Mouse (Mus musculus) forebrain, embryonic 15.5 days (tissue): ENCODE data around the gene Aqr. TPM values are rescaled to one million over a fixed set of nuclear protein-coding genes. Genes with fewer than 3 reads are reported as not detected.
A peak's percentile ranks its signal among the peaks of the same experiment; 100 is the strongest.

Experiments used
- ATAC-seq: fragments of 200-750 bp; cut with Nextera tagmentation; replicated peaks from 2 replicates; pipeline ENCODE4 v1.8.0; 2017; ENCODE audit warnings: mild to moderate bottlenecking, moderate TSS enrichment, moderate library complexity
- H3K27ac ChIP-seq: fragments of 300-500 bp; sonication (generic); replicated peaks from 2 replicates; pipeline ENCODE4 v1.5.1; 2015; ENCODE audit warnings: mild to moderate bottlenecking, inconsistent platforms
- H3K27me3 ChIP-seq: fragments of 300-500 bp; sonication (generic); 2 replicates; pipeline ENCODE4 v1.6.1; 2015; ENCODE audit warnings: inconsistent platforms
- H3K36me3 ChIP-seq: fragments of 300-500 bp; sonication (generic); 2 replicates; pipeline ENCODE4 v1.6.1; 2015; ENCODE audit warnings: mild to moderate bottlenecking, inconsistent platforms
- H3K4me1 ChIP-seq: fragments of 300-500 bp; sonication (generic); 2 replicates; pipeline ENCODE4 v1.6.1; 2015; ENCODE audit warnings: inconsistent platforms
- H3K4me2 ChIP-seq: fragments of 300-500 bp; sonication (generic); replicated peaks from 2 replicates; pipeline ENCODE4 v1.6.1; 2015; ENCODE audit warnings: mild to moderate bottlenecking, inconsistent platforms
- H3K4me3 ChIP-seq: fragments of 300-500 bp; sonication (generic); 2 replicates; pipeline ENCODE4 v1.5.1; 2015; ENCODE audit warnings: mild to moderate bottlenecking, inconsistent platforms
- H3K9ac ChIP-seq: fragments of 300-500 bp; sonication (generic); replicated peaks from 2 replicates; pipeline ENCODE4 v1.6.1; 2015; ENCODE audit warnings: mild to moderate bottlenecking, inconsistent platforms
- H3K9me3 ChIP-seq: fragments of 300-500 bp; sonication (generic); 2 replicates; pipeline ENCODE4 v1.6.1; 2016; ENCODE audit warnings: inconsistent platforms
- WGBS: fragments of 180-500 bp; shearing (Covaris S2); methylation state at CpG from one replicate; pipeline ENCODE4 v1.1.7; 2015; ENCODE audit warnings: mixed read lengths; 5-methylcytosine and 5-hydroxymethylcytosine counted together
- microRNA-seq: library from miRNA; unstranded; fragments of <30 nt; microRNA quantifications from one replicate; pipeline ENCODE4, GENCODE M21; 2016
- polyA plus RNA-seq: library from polyadenylated mRNA; unstranded; fragments of >200 nt; fragmentation: Nextera tagmentation; extraction: Ambion mirVana; gene quantifications from 2 replicates; pipeline ENCODE4 v1.2.1, GENCODE M21; 2015

The Aqr gene
- polyA plus RNA-seq, 1 experiment from 2014 or later: 49.9 TPM

- Histone ChIP-seq H3K27me3 (no peaks in the 10 kb centered on the region), H3K9me3 (no peaks in the 10 kb centered on the region), H3K4me3 (no peak overlapping the region), H3K9ac (no peak overlapping the region), H3K36me3 (no peaks in the 10 kb centered on the region), H3K27ac (no peak overlapping the region), H3K4me2 (no peak overlapping the region), H3K4me1 (0 out of 2 replicates have a peak, but pooled peaks cover 5% of the 10 kb centered on the region)
- WGBS: 22% methylated on average over 10 of the region's 10 CpGs
- peak; percentile 60 for ATAC-seq
Observed at GRCm38 (mm10) chr2:114057303-114057853, 129.4 kb downstream of the Aqr start.

- ATAC-seq: no peak
- Histone ChIP-seq H3K36me3 (no peaks in the 10 kb centered on the region), H3K9ac (no peak overlapping the region), H3K4me1 (0 out of 2 replicates have a peak, but pooled peaks cover 5% of the 10 kb centered on the region), H3K27ac (no peak overlapping the region), H3K27me3 (no peaks in the 10 kb centered on the region), H3K9me3 (no peaks in the 10 kb centered on the region), H3K4me2 (no peak overlapping the region), H3K4me3 (no peak overlapping the region)
- WGBS: 87% methylated on average over 4 of the region's 4 CpGs
Observed at GRCm38 (mm10) chr2:114054129-114054528, 132.7 kb downstream of the Aqr start.

GRCm38 (mm10) chr2:114052696-114053598 is 133.9 kb downstream of the Aqr start, which contains the start of gene Actc1:
TSS of gene Actc1 (minus strand) at chr2:114053548.
- Histone ChIP-seq H3K4me1 (0 out of 2 replicates have a peak, but pooled peaks cover 7% of the 10 kb centered on the region), H3K27me3 (no peaks in the 10 kb centered on the region), H3K36me3 (no peaks in the 10 kb centered on the region), H3K4me2 (no peak within 1 kb of the TSS), H3K9me3 (no peaks in the 10 kb centered on the region), H3K4me3 (no peak within 1 kb of the TSS), H3K27ac (no peak within 1 kb of the TSS), H3K9ac (no peak within 1 kb of the TSS)
- WGBS: 55% methylated on average over 13 of the region's 14 CpGs
- no peak; the same call in 1 of the 2 replicates for ATAC-seq

- 89% methylated on average over 14 of the region's 14 CpGs for WGBS
- Histone ChIP-seq H3K27me3 (no peaks in the 10 kb centered on the region), H3K27ac (no peak overlapping the region), H3K9me3 (no peaks in the 10 kb centered on the region), H3K4me2 (no peak overlapping the region), H3K9ac (no peak overlapping the region), H3K4me1 (0 out of 2 replicates have a peak, but pooled peaks cover 3% of the 10 kb centered on the region), H3K36me3 (no peaks in the 10 kb centered on the region), H3K4me3 (no peak overlapping the region)
- no peak for ATAC-seq
Observed at GRCm38 (mm10) chr2:114051871-114052241, 135.0 kb downstream of the Aqr start.

Small RNAs within 50 kb of the gene (microRNA-seq; reads per million reads assigned to microRNA genes)
- not detected for gene Mir7002

Other genes starting within 250 kb of the Aqr start
- 3.4 and 3.6 TPM in 2 replicates for gene Gjd2, start 173.4 kb downstream of the Aqr start, polyA plus RNA-seq
- 2.4 and 22.2 TPM in 2 replicates for gene Actc1, start 133.5 kb downstream of the Aqr start, polyA plus RNA-seq
- 5.5 and 5.9 TPM in 2 replicates for gene Zfp770, start 14.4 kb upstream of the Aqr start, polyA plus RNA-seq